In genomic region chr10:126931123-126931759, GRCm38 (mm10) we compare ENCODE assay signal across 8 mouse cellular contexts. TPM values are rescaled to one million over a fixed set of nuclear protein-coding genes. Genes with fewer than 3 reads are reported as not detected.
DNase-seq lines count a peak whose midpoint lies in the region; ATAC-seq and TF ChIP-seq lines count a peak whose summit lies in the region.

No protein-coding gene starts in this region.

- H3K4me3 ChIP-seq in layer of hippocampus, adult 2 months, result no peak overlapping the region
- H3K4me3 ChIP-seq in embryonic facial prominence, embryonic 15.5 days (replicated peaks), result no peak overlapping the region
- no peak overlapping the region for H3K4me3 ChIP-seq in hindbrain, embryonic 13.5 days
- H3K4me3 ChIP-seq in midbrain, embryonic 11.5 days (ENCODE audit: low read depth, low read length), result no peak overlapping the region

- no peaks in the 10 kb centered on the region for H3K27me3 ChIP-seq in embryonic facial prominence, embryonic 15.5 days
- peaks cover 52% of the 10 kb centered on the region for H3K27me3 ChIP-seq in hindbrain, embryonic 13.5 days
- H3K27me3 ChIP-seq in midbrain, embryonic 11.5 days (ENCODE audit: control insufficient read depth, insufficient read depth, low read length), result peaks cover 6% of the 10 kb centered on the region; the same call in 1 of the 2 replicates

- peak; percentile 2; the same call in 1 of the 2 replicates for ATAC-seq in embryonic facial prominence, embryonic 15.5 days (ENCODE audit: insufficient number of reproducible peaks, low FRiP score, low TSS enrichment, low read depth)
- ATAC-seq in hindbrain, embryonic 13.5 days (ENCODE audit: low FRiP score), result no peak
- ATAC-seq in midbrain, embryonic 11.5 days (ENCODE audit: low FRiP score), result no peak

- peak overlapping the region; percentile 27 for H3K4me2 ChIP-seq in embryonic facial prominence, embryonic 15.5 days (replicated peaks)
- no peak overlapping the region for H3K4me2 ChIP-seq in hindbrain, embryonic 13.5 days
- H3K4me2 ChIP-seq in midbrain, embryonic 11.5 days, result no peak overlapping the region

- no peak for TF ChIP-seq CTCF in layer of hippocampus, adult 2 months (conservative IDR thresholded peaks at IDR 0.05)

- 18% methylated on average over 8 of the region's 8 CpGs for WGBS in embryonic facial prominence, embryonic 15.5 days
- 62% methylated on average over 8 of the region's 8 CpGs for WGBS in hindbrain, embryonic 13.5 days
- 70% methylated on average over 8 of the region's 8 CpGs for WGBS in midbrain, embryonic 11.5 days

- peaks cover 90% of the 10 kb centered on the region for H3K4me1 ChIP-seq in embryonic facial prominence, embryonic 15.5 days
- H3K4me1 ChIP-seq in hindbrain, embryonic 13.5 days (replicated peaks), result peaks cover 51% of the 10 kb centered on the region
- H3K4me1 ChIP-seq in midbrain, embryonic 11.5 days (ENCODE audit: control insufficient read depth, insufficient read depth, low read length), result peaks cover 32% of the 10 kb centered on the region

- DNase-seq in layer of hippocampus, adult 2 months (ENCODE audit: low spot score in 2 of 2), result no peak
- no peak for DNase-seq in layer of hippocampus, postnatal 36 days
- peak; percentile 88 for DNase-seq in midbrain, embryonic 11.5 days (ENCODE audit: low spot score, missing footprints)
- no peak for DNase-seq in cerebellum, adult 8-10 months
- DNase-seq in embryo, embryonic 11 days, result no peak
- DNase-seq in kidney, postnatal 36 days, result no peak

- H3K9me3 ChIP-seq in embryonic facial prominence, embryonic 15.5 days (replicated peaks), result no peaks in the 10 kb centered on the region
- no peaks in the 10 kb centered on the region for H3K9me3 ChIP-seq in hindbrain, embryonic 13.5 days
- no peaks in the 10 kb centered on the region for H3K9me3 ChIP-seq in midbrain, embryonic 11.5 days (ENCODE audit: control insufficient read depth, low read length)

- 0 out of 2 replicates have a peak overlapping the region, but pooled peaks have one; percentile 7 for H3K9ac ChIP-seq in embryonic facial prominence, embryonic 15.5 days
- H3K9ac ChIP-seq in hindbrain, embryonic 13.5 days, result no peak overlapping the region
- 0 out of 2 replicates have a peak overlapping the region, but pooled peaks have one; percentile 14 for H3K9ac ChIP-seq in midbrain, embryonic 11.5 days (ENCODE audit: low read length)

- no peaks in the 10 kb centered on the region for H3K36me3 ChIP-seq in embryonic facial prominence, embryonic 15.5 days
- no peaks in the 10 kb centered on the region for H3K36me3 ChIP-seq in hindbrain, embryonic 13.5 days
- H3K36me3 ChIP-seq in midbrain, embryonic 11.5 days (ENCODE audit: control insufficient read depth, insufficient read depth, low read length), result no peaks in the 10 kb centered on the region

- peak overlapping the region; percentile 84 for H3K27ac ChIP-seq in layer of hippocampus, adult 2 months
- H3K27ac ChIP-seq in embryonic facial prominence, embryonic 15.5 days (replicated peaks), result peak overlapping the region; percentile 96
- H3K27ac ChIP-seq in hindbrain, embryonic 13.5 days, result peak overlapping the region; percentile 53
- no peak overlapping the region; the same call in 1 of the 2 replicates for H3K27ac ChIP-seq in midbrain, embryonic 11.5 days (ENCODE audit: low read depth, low read length)

RNA-seq across cellular contexts. Expression of gene Atp23, which starts 30.1 kb away (rescaled TPM):
- total RNA-seq in layer of hippocampus, adult 2 months (2021), result 1 to 10 TPM; 9.0 to 10.0 TPM
- 1 to 10 TPM; 9.2 to 9.5 TPM for total RNA-seq in layer of hippocampus, postnatal 36 days (2021)
- polyA plus RNA-seq in embryonic facial prominence, embryonic 15.5 days (2015; fragmentation: Nextera tagmentation; extraction: Ambion mirVana), result 16.0 and 16.5 TPM in 2 replicates
- 10.6 and 10.9 TPM in 2 replicates for polyA plus RNA-seq in hindbrain, embryonic 13.5 days (2015; fragmentation: Nextera tagmentation; extraction: Ambion mirVana)
- polyA plus RNA-seq in midbrain, embryonic 11.5 days (2014; fragmentation: Nextera tagmentation; extraction: Ambion mirVana), result 15.9 and 17.8 TPM in 2 replicates

RNA-seq across cellular contexts. Expression of gene Ctdsp2, which starts 47.3 kb away (rescaled TPM):
- 100 to 1,000 TPM; 106 to 116 TPM for total RNA-seq in layer of hippocampus, adult 2 months (2021)
- total RNA-seq in layer of hippocampus, postnatal 36 days (2021), result 100 to 1,000 TPM; 103 to 114 TPM
- 92.5 and 93.9 TPM in 2 replicates for polyA plus RNA-seq in embryonic facial prominence, embryonic 15.5 days (2015; fragmentation: Nextera tagmentation; extraction: Ambion mirVana)
- polyA plus RNA-seq in hindbrain, embryonic 13.5 days (2015; fragmentation: Nextera tagmentation; extraction: Ambion mirVana), result 18.9 and 19.8 TPM in 2 replicates
- polyA plus RNA-seq in midbrain, embryonic 11.5 days (2014; fragmentation: Nextera tagmentation; extraction: Ambion mirVana), result 40.6 and 42.8 TPM in 2 replicates
